Mouse (Mus musculus) MEL (cell line): ENCODE measurements around the gene Slc28a3. TPM values are rescaled to one million over a fixed set of nuclear protein-coding genes. Genes with fewer than 3 reads are reported as not detected.
A peak's percentile ranks its signal among the peaks of the same experiment; 100 is the strongest.

Experiments
- DNase-seq: peaks from one replicate; pipeline ENCODE4 v3.0.0; 2011; ENCODE audit warnings: low read depth, low spot score
- H3K27ac ChIP-seq: 2 replicates; pipeline ENCODE4 v1.5.1; 2012; ENCODE audit warnings: low read depth, mild to moderate bottlenecking, control low read depth, low read length, moderate library complexity; ENCODE audit not compliant: control insufficient read depth
- H3K27me3 ChIP-seq, 2 experiments: fragments of 150-350 bp in 1 of 2; sonication (generic) in 1 of 2; 2 replicates each; pipeline ENCODE4 v1.6.1; 2012; ENCODE audit warnings: low read length in 2 of 2, mild to moderate bottlenecking in 2 of 2, improper control_type of control experiment in 1 of 2, moderate library complexity in 1 of 2; ENCODE audit not compliant: insufficient read depth in 2 of 2, control insufficient read depth in 1 of 2
- H3K36me3 ChIP-seq, 2 experiments: 2 replicates each; pipeline ENCODE4 v1.6.1; 2012 to 2014; ENCODE audit warnings: low read length in 2 of 2, improper control_type of control experiment in 1 of 2, inconsistent platforms in 1 of 2, mild to moderate bottlenecking in 1 of 2; ENCODE audit not compliant: insufficient read depth in 2 of 2, control insufficient read depth in 1 of 2
- H3K4me1 ChIP-seq, 2 experiments: fragments of 150-350 bp in 1 of 2; sonication (generic) in 1 of 2; 2 replicates each; pipeline ENCODE4 v1.6.1; 2012; ENCODE audit warnings: low read length in 2 of 2, improper control_type of control experiment in 1 of 2, mild to moderate bottlenecking in 1 of 2; ENCODE audit not compliant: insufficient read depth in 2 of 2, control insufficient read depth in 1 of 2
- H3K4me3 ChIP-seq, 2 experiments: fragments of 150-350 bp in 1 of 2; sonication (generic) in 1 of 2; 2 replicates each; pipeline ENCODE4 v1.5.1; 2012; ENCODE audit warnings: low read depth in 2 of 2, low read length in 2 of 2, mild to moderate bottlenecking in 2 of 2, moderate library complexity in 2 of 2, control low read depth in 1 of 2, improper control_type of control experiment in 1 of 2; ENCODE audit not compliant: control insufficient read depth in 1 of 2, insufficient read depth in 1 of 2
- H3K79me2 ChIP-seq: 2 replicates; pipeline ENCODE4 v1.6.1; 2012; ENCODE audit warnings: mild to moderate bottlenecking, low read length, moderate library complexity; ENCODE audit not compliant: control insufficient read depth, poor library complexity, insufficient read depth
- H3K9ac ChIP-seq: 2 replicates; pipeline ENCODE4 v1.6.1; 2012; ENCODE audit warnings: low read depth, mild to moderate bottlenecking, control low read depth, low read length, moderate library complexity; ENCODE audit not compliant: control insufficient read depth, poor library complexity, severe bottlenecking
- H3K9me3 ChIP-seq: fragments of 150-350 bp; sonication (generic); replicated peaks from 2 replicates; pipeline ENCODE4 v1.6.1; 2012; ENCODE audit warnings: mild to moderate bottlenecking, low read length, improper control_type of control experiment, moderate library complexity; ENCODE audit not compliant: insufficient read depth
- BHLHE40 ChIP-seq: IDR thresholded peaks from 2 replicates; pipeline ENCODE4 v1.6.1; 2012; ENCODE audit warnings: low read depth, mild to moderate bottlenecking, inconsistent platforms, low read length, improper control_type of control experiment, borderline replicate concordance
- CHD1 ChIP-seq: IDR thresholded peaks from 2 replicates; pipeline ENCODE4 v1.6.1; 2012; ENCODE audit warnings: low read depth, mild to moderate bottlenecking, inconsistent platforms, low read length, improper control_type of control experiment
- CHD2 ChIP-seq: IDR thresholded peaks from 2 replicates; pipeline ENCODE4 v1.6.1; 2011; ENCODE audit warnings: low read length, improper control_type of control experiment
- CTCF ChIP-seq, 3 experiments: IDR thresholded peaks in 2 of 3; conservative IDR thresholded peaks in 1 of 3; 2 replicates each; pipeline ENCODE4 v1.5.1; 2011 to 2012; ENCODE audit warnings: low read length in 3 of 3, low read depth in 2 of 3, mild to moderate bottlenecking in 2 of 3, improper control_type of control experiment in 1 of 3, inconsistent platforms in 1 of 3, mixed read lengths in 1 of 3, moderate library complexity in 1 of 3; ENCODE audit not compliant: control insufficient read depth in 1 of 3, insufficient read depth in 1 of 3, poor library complexity in 1 of 3, severe bottlenecking in 1 of 3
- ELF1 ChIP-seq: IDR thresholded peaks from 2 replicates; pipeline ENCODE4 v1.6.1; 2014; ENCODE audit warnings: low read depth, mild to moderate bottlenecking, inconsistent platforms, low read length, improper control_type of control experiment, moderate library complexity
- ETS1 ChIP-seq: IDR thresholded peaks from 2 replicates; pipeline ENCODE4 v1.6.1; 2012; ENCODE audit warnings: low read depth, mild to moderate bottlenecking, inconsistent platforms, low read length, improper control_type of control experiment, moderate library complexity
- KAT2A ChIP-seq: conservative IDR thresholded peaks from 2 replicates; pipeline ENCODE4 v1.6.1; 2012; ENCODE audit warnings: low read depth, low read length, improper control_type of control experiment, inconsistent platforms
- MAFK ChIP-seq: IDR thresholded peaks from 2 replicates; pipeline ENCODE4 v1.6.1; 2011; ENCODE audit warnings: low read depth, mild to moderate bottlenecking, low read length, improper control_type of control experiment, borderline replicate concordance
- MAX ChIP-seq: IDR thresholded peaks from 2 replicates; pipeline ENCODE4 v1.6.1; 2011; ENCODE audit warnings: low read length, improper control_type of control experiment
- MAZ ChIP-seq: IDR thresholded peaks from 2 replicates; pipeline ENCODE4 v1.6.1; 2012; ENCODE audit warnings: low read depth, mild to moderate bottlenecking, inconsistent platforms, low read length, improper control_type of control experiment
- MXI1 ChIP-seq: IDR thresholded peaks from 2 replicates; pipeline ENCODE4 v1.6.1; 2011; ENCODE audit warnings: mild to moderate bottlenecking, low read depth, low read length, improper control_type of control experiment
- MYB ChIP-seq: IDR thresholded peaks from 2 replicates; pipeline ENCODE4 v1.6.1; 2011; ENCODE audit warnings: mild to moderate bottlenecking, low read depth, low read length, improper control_type of control experiment
- SIN3A ChIP-seq: IDR thresholded peaks from 2 replicates; pipeline ENCODE4 v1.6.1; 2012; ENCODE audit warnings: low read length, improper control_type of control experiment, inconsistent platforms
- TBP ChIP-seq: IDR thresholded peaks from 2 replicates; pipeline ENCODE4 v1.8.0; 2011; ENCODE audit warnings: low read depth, low read length, improper control_type of control experiment
- USF1 ChIP-seq: IDR thresholded peaks from 2 replicates; pipeline ENCODE4 v1.6.1; 2014; ENCODE audit warnings: low read depth, mild to moderate bottlenecking, inconsistent platforms, low read length, improper control_type of control experiment, moderate library complexity
- polyA plus RNA-seq, 2 experiments: library from polyadenylated mRNA; stranded (reverse) in 1 of 2; unstranded in 1 of 2; fragments of >175 nt in 1 of 2; fragments of >200 nt in 1 of 2; gene quantifications; 2 replicates each; pipeline versions ENCODE4 v1.2.1 to v1.2.4; 2012; ENCODE audit warnings: low replicate concordance in 2 of 2, low read depth in 1 of 2; ENCODE audit not compliant: insufficient read length in 2 of 2, insufficient read depth in 1 of 2, missing spikeins in 1 of 2
- total RNA-seq: library from RNA; depleted of rRNA; stranded (reverse); fragments of 300-350 nt; gene quantifications from 2 replicates; pipeline ENCODE4 v1.2.3, GENCODE M21; 2012

The Slc28a3 gene
- total and polyA plus RNA-seq, 3 experiments: 1.4 TPM; not detected in 2

DNA sequence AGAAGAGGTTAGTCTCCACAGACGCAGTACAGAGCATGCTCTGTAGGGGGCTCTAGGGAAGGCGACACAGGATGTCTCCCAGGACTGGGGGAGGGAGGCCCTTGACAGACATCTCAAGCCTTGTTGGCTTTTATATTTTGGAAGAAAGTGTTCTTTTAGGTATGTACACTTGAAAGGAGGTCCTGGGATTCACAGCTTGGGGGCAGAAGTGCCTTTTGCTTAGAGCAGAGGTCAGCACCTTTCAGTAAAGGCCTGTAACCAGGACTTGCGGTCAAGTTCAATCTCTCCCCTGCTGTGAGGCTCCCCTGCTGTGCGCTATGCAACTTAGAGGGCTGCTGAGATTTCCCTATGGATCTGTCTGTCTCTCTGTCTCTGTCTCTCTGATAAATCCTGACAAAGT, 23.2 kb upstream of the Slc28a3 start:
- Histone ChIP-seq H3K36me3 (no peaks in the 10 kb centered on the region), H3K9ac (no peak overlapping the region), H3K4me3 (no peak overlapping the region), H3K4me1 (peaks cover 0 to 3% of the 10 kb centered on the region in 2 experiments; a peak in 2 of 4 replicates), H3K27me3 (no peaks in the 10 kb centered on the region), H3K27ac (no peak overlapping the region), H3K9me3 (no peaks in the 10 kb centered on the region), H3K79me2 (no peaks in the 10 kb centered on the region)
- peak in 1 of 3 experiments; percentile 4; a peak in 1 of 6 replicates for TF ChIP-seq CTCF (IDR thresholded peaks at IDR 0.05 in 2 of 3, conservative IDR thresholded peaks at IDR 0.05 in 1 of 3; ENCODE audit: control insufficient read depth in 1 of 3, insufficient read depth in 1 of 3, low read depth in 2 of 3, low read length in 3 of 3, poor library complexity in 1 of 3, severe bottlenecking in 1 of 3)
- TF ChIP-seq SIN3A: no peak
- no peak for DNase-seq

DNA sequence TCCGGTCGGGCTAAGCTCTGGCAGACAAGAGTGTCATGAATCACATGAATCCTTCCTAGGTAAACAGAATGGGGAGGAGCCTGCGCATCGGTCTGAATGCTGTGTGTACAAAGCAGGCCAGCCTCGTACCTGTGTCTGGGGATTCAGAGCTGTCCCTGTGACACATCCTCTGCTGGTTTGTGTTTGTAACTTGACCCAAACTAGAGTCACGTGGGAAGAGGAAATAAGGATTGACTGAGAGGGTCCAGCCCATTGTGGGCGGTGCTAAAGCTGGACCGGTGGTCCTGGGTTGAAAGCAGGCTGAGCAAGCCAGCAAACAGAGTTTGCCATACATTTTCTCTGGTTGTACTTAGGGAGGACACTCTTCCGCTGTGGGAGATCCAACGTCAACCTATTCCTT, 20.1 kb upstream of the Slc28a3 start:
- no peaks in the 10 kb centered on the region for H3K79me2 ChIP-seq
- H3K27ac ChIP-seq: no peak overlapping the region
- H3K9ac ChIP-seq: no peak overlapping the region
- no peaks in the 10 kb centered on the region for H3K36me3 ChIP-seq
- H3K9me3 ChIP-seq: no peaks in the 10 kb centered on the region
- TF ChIP-seq KAT2A (no peak), MAZ (no peak), CTCF (IDR thresholded peaks at IDR 0.05 in 2 of 3, conservative IDR thresholded peaks at IDR 0.05 in 1 of 3; ENCODE audit: control insufficient read depth in 1 of 3, insufficient read depth in 1 of 3, low read depth in 2 of 3, low read length in 3 of 3, poor library complexity in 1 of 3, severe bottlenecking in 1 of 3) (no peak), MAFK (no peak), SIN3A (no peak), BHLHE40 (no peak), USF1 (no peak), CHD2 (no peak), ETS1 (no peak), ELF1 (no peak), MXI1 (no peak), TBP (no peak), CHD1 (no peak), MYB (no peak), MAX (no peak)
- no peaks in the 10 kb centered on the region; a peak in 1 of 4 replicates for H3K27me3 ChIP-seq
- DNase-seq: no peak
- H3K4me1 ChIP-seq: no peaks in the 10 kb centered on the region; a peak in 1 of 4 replicates
- H3K4me3 ChIP-seq: no peak overlapping the region
